Mouse (Mus musculus) spleen, postnatal 36 days (tissue): Measurements from ENCODE around the gene Wdr6.

Experiments used
- DNase-seq, 2 experiments: peaks; one replicate each; pipeline ENCODE4 v3.0.0; 2022; ENCODE audit warnings: low spot score in 2 of 2, mixed read lengths in 1 of 2

Gene Wdr6

DNA sequence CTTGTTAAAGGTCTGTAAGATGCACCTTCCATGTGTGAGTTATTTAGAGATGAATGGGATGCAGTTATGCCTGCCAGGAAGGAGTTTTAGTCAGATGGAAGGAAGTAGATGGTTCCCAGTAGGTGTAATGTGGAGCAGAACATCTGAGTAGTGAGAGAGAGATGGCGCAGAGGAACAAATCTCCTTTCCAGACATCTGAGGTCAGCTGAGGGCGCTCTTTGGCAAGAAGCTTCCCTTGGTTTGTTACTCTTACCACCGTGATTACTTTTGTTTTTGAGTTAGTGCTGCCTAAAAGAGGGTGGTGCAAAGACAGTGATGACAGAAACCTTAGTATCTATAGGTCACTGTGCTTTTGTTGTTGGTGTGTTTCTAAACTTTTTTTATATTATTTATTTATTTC, 53.1 kb downstream of the Wdr6 start:
- no peak for DNase-seq

DNA sequence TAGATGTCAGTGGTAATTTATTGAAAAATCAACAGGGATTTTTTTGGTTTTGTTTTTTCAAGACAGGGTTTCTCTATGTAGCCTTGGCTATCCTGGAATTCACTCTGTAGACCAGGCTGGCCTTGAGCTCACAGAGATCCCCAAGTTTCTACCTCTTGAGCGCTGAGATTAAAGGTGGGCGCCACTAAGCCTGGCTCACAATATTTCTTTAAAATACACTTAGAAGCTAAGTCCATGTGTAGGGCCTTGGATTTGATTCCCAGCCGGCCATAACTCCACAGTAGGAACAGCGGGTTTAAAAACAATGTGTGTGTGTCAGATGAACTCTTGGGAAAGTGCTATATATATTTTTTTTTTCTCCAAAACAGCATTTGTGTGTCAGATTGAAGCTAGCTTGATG, 55.2 kb downstream of the Wdr6 start:
- DNase-seq, result no peak
